Mouse (Mus musculus) lung, postnatal 0 days (tissue): ENCODE data around the gene Gm8369.

ENCODE experiments used
- CTCF ChIP-seq: IDR thresholded peaks from 2 replicates; pipeline ENCODE4 v1.5.1; 2016; ENCODE audit warnings: antibody characterized with exemption, mild to moderate bottlenecking
- EP300 ChIP-seq: IDR thresholded peaks from 2 replicates; pipeline ENCODE4 v1.6.1; 2016; ENCODE audit warnings: antibody characterized with exemption, mild to moderate bottlenecking, control low read depth

- TF ChIP-seq CTCF (no peak), EP300 (no peak)
These were observed 3.1 kb upstream of the Gm8369 start for GRCm38 (mm10) chr19:11482684-11483083.
